ENCODE assay signal across 13 mouse cellular contexts in the genomic region with DNA sequence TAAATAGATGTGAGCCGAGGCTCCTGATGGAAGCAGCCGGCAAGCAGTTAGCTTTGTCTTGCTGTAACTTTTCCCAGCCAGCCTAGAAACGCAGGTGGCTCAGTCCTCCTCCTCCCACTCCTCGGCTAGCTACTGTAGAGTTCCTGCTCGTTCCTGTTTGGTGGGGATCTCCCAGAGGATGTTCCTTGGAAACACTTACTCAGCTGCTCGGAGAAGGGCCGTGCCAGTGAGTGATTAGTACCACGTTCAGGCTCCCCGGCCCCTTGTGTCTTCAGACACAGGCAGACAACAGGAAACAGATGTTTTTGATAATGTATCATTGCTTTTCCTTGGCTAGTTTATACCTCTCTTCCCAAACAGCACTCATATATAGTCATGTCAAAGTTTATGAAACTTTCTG. TPM values are rescaled to one million over a fixed set of nuclear protein-coding genes. Genes with fewer than 3 reads are reported as not detected.
DNase-seq lines count a peak whose midpoint lies in the region; ATAC-seq and TF ChIP-seq lines count a peak whose summit lies in the region.
"Had no signal": no experiment of that assay in that cellular context is flagged by ENCODE, and none has a peak within 500 bp of the region (broad histone marks: within the 10 kb centered on the region; RNA-seq: fewer than 3 reads in every experiment).

No protein-coding gene starts in this region.

- no peak for DNase-seq in heart, postnatal 14 days
- peak; percentile 44 for DNase-seq in lung, postnatal 10 days
- DNase-seq in lung, adult 2 months, result no peak
- DNase-seq in MN1 (ENCODE audit: low spot score), result no peak
- no peak for DNase-seq in layer of hippocampus, adult 18-20 months (ENCODE audit: low spot score in 2 of 2)
- DNase-seq: forebrain, postnatal 0 days; thymus, postnatal 36 days had no signal

- 45% methylated on average over 9 of the region's 9 CpGs for WGBS in heart, embryonic 16.5 days
- 31% methylated on average over 9 of the region's 9 CpGs for WGBS in lung, adult 2 months
- 25% methylated on average over 9 of the region's 9 CpGs for WGBS in embryonic facial prominence, embryonic 15.5 days

- 0 out of 2 replicates have a peak, but pooled peaks cover 2% of the 10 kb centered on the region for H3K4me1 ChIP-seq in heart, embryonic 16.5 days (ENCODE audit: control insufficient read depth, insufficient read depth, low read length)
- H3K4me1 ChIP-seq in lung, adult 2 months (ENCODE audit: control insufficient read depth, insufficient read depth, low read length), result peaks cover 2% of the 10 kb centered on the region
- peaks cover 12% of the 10 kb centered on the region; the same call in 1 of the 2 replicates for H3K4me1 ChIP-seq in embryonic facial prominence, embryonic 15.5 days
- H3K4me1 ChIP-seq: heart, embryonic 15.5 days had no signal

- no peaks in the 10 kb centered on the region for H3K27me3 ChIP-seq in heart, embryonic 16.5 days (ENCODE audit: control insufficient read depth, insufficient read depth, low read length)
- H3K27me3 ChIP-seq in embryonic facial prominence, embryonic 15.5 days, result no peaks in the 10 kb centered on the region
- H3K27me3 ChIP-seq: heart, embryonic 15.5 days; midbrain, embryonic 15.5 days; neural tube, embryonic 13.5 days had no signal

- no peak for TF ChIP-seq POLR2A in lung, adult 2 months (IDR thresholded peaks at IDR 0.05; ENCODE audit: borderline replicate concordance, extremely low read depth, low read depth, low read length)

- H3K36me3 ChIP-seq in heart, embryonic 16.5 days (ENCODE audit: control insufficient read depth, insufficient read depth), result peaks cover 51% of the 10 kb centered on the region
- H3K36me3 ChIP-seq in embryonic facial prominence, embryonic 15.5 days, result peaks cover 49% of the 10 kb centered on the region

- peak overlapping the region; percentile 7 for H3K27ac ChIP-seq in heart, embryonic 16.5 days (ENCODE audit: low read length)
- H3K27ac ChIP-seq in embryonic facial prominence, embryonic 15.5 days (replicated peaks), result 0 out of 2 replicates have a peak overlapping the region, but pooled peaks have one; percentile 41
- H3K27ac ChIP-seq: heart, embryonic 15.5 days; left cerebral cortex, adult 2 months; midbrain, embryonic 15.5 days; neural tube, embryonic 13.5 days had no signal

- H3K9me3 ChIP-seq in heart, embryonic 16.5 days (replicated peaks; ENCODE audit: control insufficient read depth, low read length), result 0 out of 2 replicates have a peak, but pooled peaks cover 3% of the 10 kb centered on the region
- no peaks in the 10 kb centered on the region for H3K9me3 ChIP-seq in embryonic facial prominence, embryonic 15.5 days (replicated peaks)
- H3K9me3 ChIP-seq: heart, embryonic 15.5 days; midbrain, embryonic 15.5 days; neural tube, embryonic 13.5 days had no signal

- TF ChIP-seq CTCF in lung, adult 2 months (IDR thresholded peaks at IDR 0.05; ENCODE audit: insufficient read depth, low read length), result no peak

- intact Hi-C loops in heart, postnatal 14 days (cut with DNase I), result loop anchor here (5.0 kb wide), 1 partner anchor 127 kb away; a partner anchor contains a TSS

- no peak overlapping the region for H3K4me2 ChIP-seq in heart, embryonic 16.5 days (ENCODE audit: low read depth, low read length)
- H3K4me2 ChIP-seq in embryonic facial prominence, embryonic 15.5 days (replicated peaks), result no peak overlapping the region
- H3K4me2 ChIP-seq: heart, embryonic 15.5 days; midbrain, embryonic 15.5 days; neural tube, embryonic 13.5 days had no signal

- no peak overlapping the region for H3K4me3 ChIP-seq in heart, embryonic 16.5 days (ENCODE audit: low read length)
- no peak overlapping the region for H3K4me3 ChIP-seq in lung, adult 2 months (replicated peaks; ENCODE audit: extremely low read depth, low read depth, low read length)
- no peak overlapping the region for H3K4me3 ChIP-seq in embryonic facial prominence, embryonic 15.5 days (replicated peaks)
- H3K4me3 ChIP-seq: heart, embryonic 15.5 days; left cerebral cortex, adult 2 months; midbrain, embryonic 15.5 days; neural tube, embryonic 13.5 days had no signal

- 0 out of 2 replicates have a peak, but pooled peaks have one; percentile 45 for ATAC-seq in heart, embryonic 16.5 days (replicated peaks; ENCODE audit: extremely low read depth, insufficient read depth, low FRiP score)
- peak; percentile 83 for ATAC-seq in embryonic facial prominence, embryonic 15.5 days (ENCODE audit: insufficient number of reproducible peaks, low FRiP score, low TSS enrichment, low read depth)
- ATAC-seq: forebrain, postnatal 0 days; midbrain, embryonic 15.5 days had no signal

- H3K9ac ChIP-seq in heart, embryonic 16.5 days (ENCODE audit: low read length), result no peak overlapping the region
- H3K9ac ChIP-seq in embryonic facial prominence, embryonic 15.5 days, result no peak overlapping the region
- H3K9ac ChIP-seq: forebrain, postnatal 0 days; heart, embryonic 15.5 days; midbrain, embryonic 15.5 days; neural tube, embryonic 13.5 days had no signal

RNA-seq across cellular contexts. Expression of a gene that starts 6.6 kb away (rescaled TPM):
- polyA plus RNA-seq in heart, embryonic 16.5 days (2015; fragmentation: Nextera tagmentation; extraction: Ambion mirVana), result 14.2 and 15.1 TPM in 2 replicates
- 1 to 10 TPM; 8.2 to 8.3 TPM for total RNA-seq in heart, postnatal 14 days (2021)
- polyA plus RNA-seq in lung, adult 2 months (2012; rRNA removed), result 1.9 and 2.9 TPM in 2 replicates
- polyA plus RNA-seq in embryonic facial prominence, embryonic 15.5 days (2015; fragmentation: Nextera tagmentation; extraction: Ambion mirVana), result 23.1 and 23.6 TPM in 2 replicates
- 10 to 100 TPM; 10.3 to 10.7 TPM for total RNA-seq in layer of hippocampus, adult 18-20 months (2021)

RNA-seq across cellular contexts. Expression of a gene that starts 6.7 kb away (rescaled TPM):
- polyA plus RNA-seq in heart, embryonic 16.5 days (2015; fragmentation: Nextera tagmentation; extraction: Ambion mirVana), result 213 and 237 TPM in 2 replicates
- total RNA-seq in heart, postnatal 14 days (2021), result 100 to 1,000 TPM; 425 to 428 TPM
- polyA plus RNA-seq in lung, adult 2 months (2012; rRNA removed), result 539 and 718 TPM in 2 replicates
- 297 and 314 TPM in 2 replicates for polyA plus RNA-seq in embryonic facial prominence, embryonic 15.5 days (2015; fragmentation: Nextera tagmentation; extraction: Ambion mirVana)
- 100 to 1,000 TPM; 768 to 775 TPM for total RNA-seq in layer of hippocampus, adult 18-20 months (2021)

RNA-seq across cellular contexts. Expression of a gene that starts 16.3 kb away (rescaled TPM):
- polyA plus RNA-seq in heart, embryonic 16.5 days (2015; fragmentation: Nextera tagmentation; extraction: Ambion mirVana), result 6.4 and 7.8 TPM in 2 replicates
- total RNA-seq in heart, postnatal 14 days (2021), result 1 to 10 TPM; 3.8 to 4.1 TPM
- polyA plus RNA-seq in lung, adult 2 months (2012; rRNA removed), result 4.8 and 6.3 TPM in 2 replicates
- polyA plus RNA-seq in embryonic facial prominence, embryonic 15.5 days (2015; fragmentation: Nextera tagmentation; extraction: Ambion mirVana), result 12.7 and 13.8 TPM in 2 replicates
- total RNA-seq in layer of hippocampus, adult 18-20 months (2021), result 1 to 10 TPM; 4.0 to 4.9 TPM

RNA-seq across cellular contexts. Expression of a gene that starts 44.7 kb away (rescaled TPM):
- 1.8 and 2.2 TPM in 2 replicates for polyA plus RNA-seq in heart, embryonic 16.5 days (2015; fragmentation: Nextera tagmentation; extraction: Ambion mirVana)
- total RNA-seq in heart, postnatal 14 days (2021), result 1 to 10 TPM; 1.3 to 1.4 TPM
- 1.0 and 3.0 TPM in 2 replicates for polyA plus RNA-seq in lung, adult 2 months (2012; rRNA removed)
- polyA plus RNA-seq in embryonic facial prominence, embryonic 15.5 days (2015; fragmentation: Nextera tagmentation; extraction: Ambion mirVana), result 2.6 and 3.0 TPM in 2 replicates
- under 1 TPM in 1 of 2 experiments, not detected in 1; 0.20 TPM for total RNA-seq in layer of hippocampus, adult 18-20 months (2021)
- total RNA-seq: forebrain, postnatal 0 days had no signal

RNA-seq across cellular contexts. Expression of a gene that starts 45.3 kb away (rescaled TPM):
- polyA plus RNA-seq in heart, embryonic 16.5 days (2015; fragmentation: Nextera tagmentation; extraction: Ambion mirVana), result 80.4 and 87.7 TPM in 2 replicates
- 100 to 1,000 TPM; 173 to 180 TPM for total RNA-seq in heart, postnatal 14 days (2021)
- polyA plus RNA-seq in lung, adult 2 months (2012; rRNA removed), result 225 and 283 TPM in 2 replicates
- polyA plus RNA-seq in embryonic facial prominence, embryonic 15.5 days (2015; fragmentation: Nextera tagmentation; extraction: Ambion mirVana), result 43.6 and 43.7 TPM in 2 replicates
- total RNA-seq in layer of hippocampus, adult 18-20 months (2021), result 10 to 100 TPM; 14.3 to 15.8 TPM
